Mouse (Mus musculus): Measurements from ENCODE around the gene D17Wsu92e. TPM values are rescaled to one million over a fixed set of nuclear protein-coding genes. Genes with fewer than 3 reads are reported as not detected.
A peak's percentile ranks its signal among the peaks of the same experiment; 100 is the strongest.

D17Wsu92e gene
- polyA plus RNA-seq, 1 experiment from 2014 or later, result 21.6 TPM

GRCm38 (mm10) chr17:27746446-27746845 is 74.0 kb downstream of the D17Wsu92e start:
- Histone ChIP-seq H3K4me3 (ENCODE audit: low read length) (no peak overlapping the region), H3K9ac (ENCODE audit: low read depth, low read length) (0 out of 2 replicates have a peak overlapping the region, but pooled peaks have one; percentile 4), H3K36me3 (ENCODE audit: control insufficient read depth, insufficient read depth, low read length) (0 out of 2 replicates have a peak, but pooled peaks cover 8% of the 10 kb centered on the region), H3K27me3 (ENCODE audit: control insufficient read depth, insufficient read depth, low read length) (no peaks in the 10 kb centered on the region), H3K9me3 (ENCODE audit: control insufficient read depth, low read length) (no peaks in the 10 kb centered on the region), H3K27ac (ENCODE audit: low read depth, low read length) (no peak overlapping the region), H3K4me1 (ENCODE audit: control insufficient read depth, insufficient read depth, low read length) (no peaks in the 10 kb centered on the region), H3K4me2 (replicated peaks; ENCODE audit: low read depth, low read length) (no peak overlapping the region)
- WGBS, result 44% methylated on average over 4 of the region's 4 CpGs
- ATAC-seq (ENCODE audit: low FRiP score, low TSS enrichment), result no peak

DNA sequence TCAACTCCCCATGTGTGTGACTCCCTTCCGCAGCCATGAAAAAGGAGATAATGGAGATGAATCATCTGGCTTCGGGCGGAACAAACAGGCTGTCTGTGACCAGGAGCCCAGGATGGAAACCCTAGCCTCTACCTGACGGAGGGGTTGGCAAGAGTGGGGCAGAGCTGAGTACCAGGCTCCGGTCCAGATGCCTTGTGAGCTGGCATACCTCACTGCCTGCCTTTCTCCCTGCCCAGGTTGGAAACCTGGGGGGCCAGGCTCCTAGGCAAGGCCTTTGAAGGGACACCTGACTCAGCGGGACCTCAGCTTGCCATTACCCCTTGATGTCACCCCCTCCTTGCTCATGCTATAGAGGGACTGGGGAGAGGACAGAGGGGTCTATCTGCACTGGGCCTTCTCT is 79.5 kb downstream of the D17Wsu92e start:
- 93% methylated on average over 6 of the region's 6 CpGs for WGBS
- ATAC-seq (ENCODE audit: low FRiP score, low TSS enrichment), result no peak
- no peaks in the 10 kb centered on the region for H3K27me3 ChIP-seq (ENCODE audit: control insufficient read depth, insufficient read depth, low read length)

DNA sequence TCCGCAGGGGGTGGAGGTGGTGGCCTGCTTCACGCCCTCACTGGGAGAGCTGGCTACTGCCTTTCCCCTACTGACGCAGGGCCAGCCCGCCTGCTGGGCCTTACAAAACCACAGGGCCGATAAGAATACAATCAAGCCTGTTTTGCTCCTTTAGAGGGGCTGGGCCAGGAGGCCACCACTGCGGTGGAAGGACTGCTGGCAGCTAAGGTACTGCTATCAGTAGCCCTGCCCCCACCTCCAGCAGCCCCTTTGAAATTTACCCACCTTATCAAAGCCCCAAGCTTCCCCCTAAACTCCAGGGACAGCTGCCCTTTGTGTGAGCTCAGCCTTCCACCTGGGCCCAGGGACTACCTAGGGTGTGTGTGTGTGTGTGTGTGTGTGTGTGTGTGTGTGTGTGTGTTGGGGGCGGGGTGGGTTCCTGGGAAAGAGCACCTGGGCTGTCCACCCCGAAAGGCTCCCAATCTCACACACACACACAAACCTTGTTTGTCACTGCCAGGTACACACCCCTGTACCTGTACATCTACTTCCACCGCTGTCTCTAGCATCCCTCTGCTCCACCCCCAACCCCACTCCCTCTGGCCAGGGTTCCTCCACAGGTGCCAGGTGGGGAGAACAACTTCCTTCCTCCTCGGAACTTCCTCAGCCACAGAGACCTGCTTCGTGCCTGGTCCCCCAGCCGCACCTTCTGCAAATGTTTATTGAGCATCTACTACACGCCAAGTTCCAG is 85.9 kb downstream of the D17Wsu92e start:
- H3K4me1 ChIP-seq (ENCODE audit: control insufficient read depth, insufficient read depth, low read length), result no peaks in the 10 kb centered on the region
- ATAC-seq (ENCODE audit: low FRiP score, low TSS enrichment), result no peak
- no peaks in the 10 kb centered on the region for H3K36me3 ChIP-seq (ENCODE audit: control insufficient read depth, insufficient read depth, low read length)
- 0 out of 2 replicates have a peak overlapping the region, but pooled peaks have one; percentile 12 for H3K9ac ChIP-seq (ENCODE audit: low read depth, low read length)
- no peaks in the 10 kb centered on the region for H3K27me3 ChIP-seq (ENCODE audit: control insufficient read depth, insufficient read depth, low read length)
- 33% methylated on average over 13 of the region's 13 CpGs for WGBS
- no peak overlapping the region for H3K4me3 ChIP-seq (ENCODE audit: low read length)
- no peak overlapping the region for H3K27ac ChIP-seq (ENCODE audit: low read depth, low read length)
- no peaks in the 10 kb centered on the region for H3K9me3 ChIP-seq (ENCODE audit: control insufficient read depth, low read length)
- no peak overlapping the region for H3K4me2 ChIP-seq (replicated peaks; ENCODE audit: low read depth, low read length)

More for the DNA sequence above, 79.5 kb downstream of the D17Wsu92e start:
- Histone ChIP-seq H3K9ac (ENCODE audit: low read depth, low read length) (no peak overlapping the region), H3K4me3 (ENCODE audit: low read length) (no peak overlapping the region), H3K36me3 (ENCODE audit: control insufficient read depth, insufficient read depth, low read length) (no peaks in the 10 kb centered on the region), H3K4me2 (replicated peaks; ENCODE audit: low read depth, low read length) (no peak overlapping the region), H3K9me3 (ENCODE audit: control insufficient read depth, low read length) (no peaks in the 10 kb centered on the region), H3K27ac (ENCODE audit: low read depth, low read length) (no peak overlapping the region), H3K4me1 (ENCODE audit: control insufficient read depth, insufficient read depth, low read length) (no peaks in the 10 kb centered on the region)

DNA sequence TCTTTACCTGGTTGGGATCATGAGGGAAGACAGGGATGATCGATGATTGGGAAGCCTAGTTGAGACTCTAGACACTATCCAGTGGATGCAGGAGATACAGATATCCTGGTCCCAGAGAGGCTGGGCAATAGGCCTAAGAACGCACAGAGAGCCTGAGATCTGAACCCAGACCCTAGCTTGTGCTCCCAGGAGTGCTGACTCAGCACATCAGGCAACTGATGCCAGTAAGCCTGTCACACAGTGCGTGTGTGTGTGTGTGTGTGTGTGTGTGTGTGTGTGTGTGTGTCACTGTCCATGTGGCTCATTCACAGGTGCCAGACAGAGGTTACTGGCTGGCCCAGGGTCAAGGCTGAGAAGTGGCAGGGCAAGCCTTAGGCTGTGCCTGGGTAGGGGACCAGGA is 87.8 kb downstream of the D17Wsu92e start:
- Histone ChIP-seq H3K4me2 (replicated peaks; ENCODE audit: low read depth, low read length) (no peak overlapping the region), H3K9ac (ENCODE audit: low read depth, low read length) (no peak overlapping the region), H3K9me3 (ENCODE audit: control insufficient read depth, low read length) (no peaks in the 10 kb centered on the region), H3K27ac (ENCODE audit: low read depth, low read length) (no peak overlapping the region), H3K4me1 (ENCODE audit: control insufficient read depth, insufficient read depth, low read length) (no peaks in the 10 kb centered on the region), H3K36me3 (ENCODE audit: control insufficient read depth, insufficient read depth, low read length) (no peaks in the 10 kb centered on the region), H3K4me3 (ENCODE audit: low read length) (no peak overlapping the region), H3K27me3 (ENCODE audit: control insufficient read depth, insufficient read depth, low read length) (no peaks in the 10 kb centered on the region)
- no peak for ATAC-seq (ENCODE audit: low FRiP score, low TSS enrichment)
- WGBS, result 84% methylated on average over 3 of the region's 3 CpGs

DNA sequence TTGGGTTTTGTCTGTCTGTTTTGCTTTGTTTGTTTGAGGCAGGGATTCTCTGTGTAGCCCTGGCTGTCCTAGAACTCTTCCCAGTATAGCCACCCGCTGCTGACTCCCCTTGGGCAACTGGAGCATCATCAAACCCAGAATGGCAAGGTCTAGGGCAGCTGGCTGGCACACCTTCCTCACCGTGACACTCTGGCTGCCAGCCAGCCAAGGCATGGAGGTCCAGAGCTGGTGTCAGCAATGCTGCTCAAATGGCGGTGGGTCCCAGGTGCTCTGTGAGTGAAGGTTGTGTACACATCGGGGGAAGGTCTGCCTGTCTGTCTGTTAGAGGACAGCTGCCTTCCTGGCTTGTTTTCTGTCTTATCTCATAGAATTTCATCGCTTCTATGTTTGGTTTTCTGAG is 88.3 kb downstream of the D17Wsu92e start:
- no peak overlapping the region for H3K4me3 ChIP-seq (ENCODE audit: low read length)
- H3K9me3 ChIP-seq (ENCODE audit: control insufficient read depth, low read length), result no peaks in the 10 kb centered on the region
- H3K27ac ChIP-seq (ENCODE audit: low read depth, low read length), result no peak overlapping the region
- no peaks in the 10 kb centered on the region for H3K27me3 ChIP-seq (ENCODE audit: control insufficient read depth, insufficient read depth, low read length)
- H3K9ac ChIP-seq (ENCODE audit: low read depth, low read length), result no peak overlapping the region
- ATAC-seq (ENCODE audit: low FRiP score, low TSS enrichment), result no peak
- WGBS, result 76% methylated on average over 5 of the region's 5 CpGs
- no peaks in the 10 kb centered on the region for H3K36me3 ChIP-seq (ENCODE audit: control insufficient read depth, insufficient read depth, low read length)
- H3K4me2 ChIP-seq (replicated peaks; ENCODE audit: low read depth, low read length), result no peak overlapping the region
- H3K4me1 ChIP-seq (ENCODE audit: control insufficient read depth, insufficient read depth, low read length), result no peaks in the 10 kb centered on the region

DNA sequence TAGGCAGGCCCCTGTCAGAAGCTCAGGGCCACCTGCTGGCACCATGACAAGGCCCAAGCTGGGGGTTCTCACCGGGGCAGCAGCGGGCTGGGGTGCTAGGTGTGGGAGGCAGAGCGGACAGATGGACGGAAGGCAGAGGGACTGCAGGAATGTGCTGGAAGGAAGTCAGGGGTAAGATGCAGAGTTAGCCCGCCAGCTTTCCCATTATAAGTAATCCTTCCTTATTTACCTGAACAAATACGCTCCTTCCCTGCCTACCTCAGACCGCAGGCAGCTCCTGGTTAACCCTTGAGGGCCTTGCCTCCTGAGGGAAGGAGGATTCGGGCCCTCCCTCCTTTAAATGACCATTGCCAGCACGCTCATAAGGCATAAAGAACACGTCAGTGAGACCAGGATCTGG is 91.7 kb downstream of the D17Wsu92e start, which contains the start of gene Spdef:
Spdef (minus strand) TSS at position 186 of the 400 bp plus-strand sequence.
- H3K27ac ChIP-seq (ENCODE audit: low read depth, low read length), result no peak within 1 kb of the TSS
- H3K9me3 ChIP-seq (ENCODE audit: control insufficient read depth, low read length), result no peaks in the 10 kb centered on the region
- no peak within 1 kb of the TSS for H3K4me2 ChIP-seq (replicated peaks; ENCODE audit: low read depth, low read length)
- no peak for ATAC-seq (ENCODE audit: low FRiP score, low TSS enrichment)
- H3K27me3 ChIP-seq (ENCODE audit: control insufficient read depth, insufficient read depth, low read length), result no peaks in the 10 kb centered on the region
- H3K4me3 ChIP-seq (ENCODE audit: low read length), result no peak within 1 kb of the TSS
- peaks cover 22% of the 10 kb centered on the region for H3K4me1 ChIP-seq (ENCODE audit: control insufficient read depth, insufficient read depth, low read length)
- H3K9ac ChIP-seq (ENCODE audit: low read depth, low read length), result no peak within 1 kb of the TSS
- no peaks in the 10 kb centered on the region for H3K36me3 ChIP-seq (ENCODE audit: control insufficient read depth, insufficient read depth, low read length)
- 79% methylated on average over 10 of the region's 10 CpGs for WGBS

- ATAC-seq (ENCODE audit: low FRiP score, low TSS enrichment), result no peak
- H3K9me3 ChIP-seq (ENCODE audit: control insufficient read depth, low read length), result no peaks in the 10 kb centered on the region
- H3K4me1 ChIP-seq (ENCODE audit: control insufficient read depth, insufficient read depth, low read length), result peaks cover 22% of the 10 kb centered on the region
- H3K27me3 ChIP-seq (ENCODE audit: control insufficient read depth, insufficient read depth, low read length), result no peaks in the 10 kb centered on the region
- H3K4me3 ChIP-seq (ENCODE audit: low read length), result no peak overlapping the region
- H3K4me2 ChIP-seq (replicated peaks; ENCODE audit: low read depth, low read length), result no peak overlapping the region
- 39% methylated on average over 7 of the region's 7 CpGs for WGBS
- no peaks in the 10 kb centered on the region for H3K36me3 ChIP-seq (ENCODE audit: control insufficient read depth, insufficient read depth, low read length)
- H3K27ac ChIP-seq (ENCODE audit: low read depth, low read length), result no peak overlapping the region
- H3K9ac ChIP-seq (ENCODE audit: low read depth, low read length), result no peak overlapping the region
These were observed 93.9 kb downstream of the D17Wsu92e start for GRCm38 (mm10) chr17:27726527-27726926.

DNA sequence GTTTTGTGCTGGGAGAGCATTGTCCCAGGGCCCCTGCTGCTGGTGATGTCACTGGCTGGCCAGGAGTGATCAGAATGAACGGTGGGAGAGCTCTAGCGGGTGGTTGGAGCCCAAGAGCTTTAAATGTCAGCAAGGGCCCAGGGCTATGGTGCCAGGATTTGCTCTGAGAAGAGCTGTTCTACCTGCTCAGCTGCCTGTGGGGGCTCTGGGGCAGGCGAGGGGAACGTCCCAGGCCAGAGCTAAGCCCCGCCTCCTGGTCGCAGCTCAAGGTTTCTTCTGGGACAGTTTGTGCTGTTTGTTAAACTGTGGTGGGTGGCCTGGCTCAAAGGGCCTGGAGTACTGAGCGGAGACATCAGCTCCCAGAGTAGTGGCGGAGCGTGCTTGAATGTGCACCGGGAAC is 95.0 kb downstream of the D17Wsu92e start:
- Histone ChIP-seq H3K9me3 (ENCODE audit: control insufficient read depth, low read length) (no peaks in the 10 kb centered on the region), H3K36me3 (ENCODE audit: control insufficient read depth, insufficient read depth, low read length) (no peaks in the 10 kb centered on the region), H3K27ac (ENCODE audit: low read depth, low read length) (peak overlapping the region; percentile 43; the same call in 1 of the 2 replicates), H3K4me2 (replicated peaks; ENCODE audit: low read depth, low read length) (peak overlapping the region; percentile 15), H3K4me3 (ENCODE audit: low read length) (no peak overlapping the region), H3K4me1 (ENCODE audit: control insufficient read depth, insufficient read depth, low read length) (peaks cover 22% of the 10 kb centered on the region), H3K9ac (ENCODE audit: low read depth, low read length) (peak overlapping the region; percentile 28; the same call in 1 of the 2 replicates), H3K27me3 (ENCODE audit: control insufficient read depth, insufficient read depth, low read length) (no peaks in the 10 kb centered on the region)
- peak; percentile 57 for ATAC-seq (ENCODE audit: low FRiP score, low TSS enrichment)
- 15% methylated on average over 10 of the region's 10 CpGs for WGBS

- no peaks in the 10 kb centered on the region for H3K27me3 ChIP-seq (ENCODE audit: control insufficient read depth, insufficient read depth, low read length)
- ATAC-seq (ENCODE audit: low FRiP score, low TSS enrichment), result peak; percentile 61
- peak overlapping the region; percentile 28; the same call in 1 of the 2 replicates for H3K9ac ChIP-seq (ENCODE audit: low read depth, low read length)
- peak overlapping the region; percentile 15; the same call in 1 of the 2 replicates for H3K4me2 ChIP-seq (replicated peaks; ENCODE audit: low read depth, low read length)
- peaks cover 22% of the 10 kb centered on the region for H3K4me1 ChIP-seq (ENCODE audit: control insufficient read depth, insufficient read depth, low read length)
- WGBS, result 25% methylated on average over 10 of the region's 10 CpGs
- H3K9me3 ChIP-seq (ENCODE audit: control insufficient read depth, low read length), result no peaks in the 10 kb centered on the region
- H3K4me3 ChIP-seq (ENCODE audit: low read length), result no peak overlapping the region
- peak overlapping the region; percentile 43; the same call in 1 of the 2 replicates for H3K27ac ChIP-seq (ENCODE audit: low read depth, low read length)
- H3K36me3 ChIP-seq (ENCODE audit: control insufficient read depth, insufficient read depth, low read length), result no peaks in the 10 kb centered on the region
These were observed 95.4 kb downstream of the D17Wsu92e start for GRCm38 (mm10) chr17:27725011-27725410.

All from kidney, embryonic 14.5 days (tissue).